Mouse (Mus musculus) midbrain, embryonic 14.5 days (tissue): ENCODE results near the gene Rab5c. TPM values are rescaled to one million over a fixed set of nuclear protein-coding genes. Genes with fewer than 3 reads are reported as not detected.

Source experiments
- ATAC-seq: fragments of 200-750 bp; cut with Nextera tagmentation; 2 replicates; pipeline ENCODE4 v1.8.0; 2017; ENCODE audit warnings: moderate number of reproducible peaks, moderate library complexity; ENCODE audit not compliant: low FRiP score, low TSS enrichment
- DNase-seq: peaks from one replicate; pipeline ENCODE4 v3.0.0-alpha.2; 2015
- H3K27ac ChIP-seq: fragments of 300-500 bp; sonication (generic); replicated peaks from 2 replicates; pipeline ENCODE4 v1.5.1; 2014; ENCODE audit warnings: mild to moderate bottlenecking, low read depth, low read length, moderate library complexity
- H3K27me3 ChIP-seq: fragments of 300-500 bp; sonication (generic); 2 replicates; pipeline ENCODE4 v1.6.1; 2014; ENCODE audit warnings: low read length, control low read depth, mixed read lengths; ENCODE audit not compliant: control insufficient read depth, insufficient read depth
- H3K36me3 ChIP-seq: fragments of 300-500 bp; sonication (generic); 2 replicates; pipeline ENCODE4 v1.6.1; 2014; ENCODE audit warnings: low read length, control low read depth; ENCODE audit not compliant: control insufficient read depth, insufficient read depth
- H3K4me1 ChIP-seq: fragments of 300-500 bp; sonication (generic); 2 replicates; pipeline ENCODE4 v1.6.1; 2014; ENCODE audit warnings: mild to moderate bottlenecking, antibody characterized with exemption, low read length, control low read depth; ENCODE audit not compliant: control insufficient read depth, insufficient read depth
- H3K4me2 ChIP-seq: fragments of 300-500 bp; sonication (generic); 2 replicates; pipeline ENCODE4 v1.6.1; 2014; ENCODE audit warnings: mild to moderate bottlenecking, low read length, moderate library complexity
- H3K4me3 ChIP-seq: fragments of 300-500 bp; sonication (generic); replicated peaks from 2 replicates; pipeline ENCODE4 v1.5.1; 2014; ENCODE audit warnings: low read depth, low read length
- H3K9ac ChIP-seq: fragments of 300-500 bp; sonication (generic); replicated peaks from 2 replicates; pipeline ENCODE4 v1.6.1; 2014; ENCODE audit warnings: mild to moderate bottlenecking, low read length, moderate library complexity
- H3K9me3 ChIP-seq: fragments of 300-500 bp; sonication (generic); 2 replicates; pipeline ENCODE4 v1.6.1; 2016; ENCODE audit warnings: low read length, control low read depth, mixed read lengths; ENCODE audit not compliant: control insufficient read depth
- WGBS: fragments of 180-500 bp; shearing (Covaris S2); extraction: QIAGEN DNeasy Blood & Tissue Kit; methylation state at CpG from one replicate; pipeline ENCODE4 v1.1.7; 2014; 5-methylcytosine and 5-hydroxymethylcytosine counted together
- polyA plus RNA-seq: library from polyadenylated mRNA; unstranded; fragments of >200 nt; fragmentation: Nextera tagmentation; extraction: Ambion mirVana; gene quantifications from 2 replicates; pipeline ENCODE4 v1.2.1, GENCODE M21; 2014

Gene Rab5c
- polyA plus RNA-seq, 1 experiment from 2014 or later = 86.8 TPM

DNA sequence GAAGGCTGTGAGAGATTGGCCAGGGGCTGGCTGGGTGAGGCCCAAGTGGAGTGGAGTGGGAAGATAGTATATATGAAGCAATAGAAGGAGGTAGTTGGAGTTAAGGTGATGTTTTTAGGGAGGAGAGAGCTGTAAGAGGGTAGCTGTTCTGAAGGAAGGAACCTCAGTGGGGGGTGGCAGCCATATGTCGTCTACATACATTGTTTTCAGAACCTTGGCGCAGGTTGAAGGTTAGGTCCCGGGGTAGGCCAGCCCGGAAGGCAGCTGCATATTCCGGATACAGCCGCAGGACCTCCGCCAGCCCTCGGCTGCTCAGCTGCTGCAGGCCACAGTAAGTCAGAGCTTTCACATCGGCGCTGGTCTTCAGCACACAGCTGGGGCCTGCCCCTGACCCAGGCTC is 8.5 kb upstream of the Rab5c start:
- Histone ChIP-seq H3K9me3 (no peaks in the 10 kb centered on the region), H3K27ac (no peak overlapping the region), H3K36me3 (peaks cover 47% of the 10 kb centered on the region), H3K9ac (no peak overlapping the region), H3K4me1 (no peaks in the 10 kb centered on the region), H3K4me2 (no peak overlapping the region), H3K4me3 (no peak overlapping the region), H3K27me3 (no peaks in the 10 kb centered on the region)
- ATAC-seq (no peak), DNase-seq (no peak)
- WGBS = 89% methylated on average over 10 of the region's 10 CpGs

DNA sequence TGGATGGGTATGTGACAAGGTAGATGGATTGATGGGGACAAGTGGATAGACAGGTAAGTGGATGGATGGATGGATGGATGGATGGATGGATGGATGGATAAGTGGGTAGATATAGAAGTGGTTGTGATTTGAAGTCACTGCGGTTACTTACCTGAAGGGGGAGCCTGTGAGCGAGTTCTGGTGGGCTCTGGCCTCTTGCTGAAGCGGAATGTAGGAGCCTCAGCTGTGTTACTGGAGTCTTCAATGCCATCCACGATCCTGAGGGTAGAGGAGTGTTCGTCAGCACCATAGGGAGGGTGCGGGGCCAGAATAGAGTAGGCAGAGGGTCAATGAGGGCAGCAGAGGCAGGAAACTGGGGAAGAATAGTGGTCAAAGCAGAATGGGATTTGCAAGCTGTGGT is 7.1 kb upstream of the Rab5c start:
- Histone ChIP-seq H3K4me2 (no peak overlapping the region), H3K27me3 (no peaks in the 10 kb centered on the region), H3K27ac (no peak overlapping the region), H3K4me3 (no peak overlapping the region), H3K9ac (no peak overlapping the region), H3K4me1 (no peaks in the 10 kb centered on the region), H3K36me3 (peaks cover 41% of the 10 kb centered on the region), H3K9me3 (no peaks in the 10 kb centered on the region)
- DNase-seq = peak; percentile 83
- WGBS = 14% methylated on average over 6 of the region's 6 CpGs
- ATAC-seq = 0 out of 2 replicates have a peak, but pooled peaks have one; percentile 11

DNA sequence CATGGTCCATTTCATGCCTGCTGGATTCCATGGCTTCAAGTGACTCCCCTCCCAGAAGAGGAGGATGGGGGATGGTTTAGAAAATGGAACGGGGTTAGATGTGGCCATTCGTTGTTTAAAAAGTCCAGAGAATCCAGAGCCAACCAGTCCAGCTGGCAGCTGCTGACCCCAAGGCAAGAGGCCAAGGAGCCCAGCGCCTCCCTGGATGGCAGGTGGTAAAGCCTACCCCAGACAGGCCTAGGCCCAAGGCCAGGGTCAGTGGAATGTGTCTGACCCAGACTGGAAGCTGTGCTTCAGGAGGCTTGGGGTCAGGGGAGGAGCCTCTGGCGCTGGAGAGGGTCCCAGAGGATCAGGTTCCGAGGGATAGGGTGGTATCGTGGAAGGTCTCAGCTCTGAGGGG is 3.3 kb upstream of the Rab5c start:
- no peak for ATAC-seq
- no peak for DNase-seq

DNA sequence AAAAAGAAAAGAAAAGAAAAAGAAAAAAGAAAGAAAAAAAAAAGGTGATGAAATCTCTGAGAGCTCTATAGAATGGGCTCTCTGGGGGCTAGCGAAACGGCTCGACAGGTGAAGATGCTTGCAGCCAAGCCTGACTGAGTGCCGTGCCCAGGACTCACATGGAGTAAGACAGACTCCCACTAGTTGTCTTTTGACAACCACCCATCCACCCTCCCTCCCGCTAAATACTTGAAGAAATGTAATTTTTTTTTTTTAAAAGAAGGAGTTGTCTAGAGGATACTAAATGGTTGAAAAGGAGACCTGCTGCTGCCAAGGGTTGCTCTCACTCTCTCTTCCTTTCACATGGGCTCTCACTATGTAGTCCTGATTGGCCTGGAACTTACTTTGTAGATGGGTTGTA is 734 bp upstream of the Rab5c start:
- Histone ChIP-seq H3K27me3 (no peaks in the 10 kb centered on the region), H3K9ac (peak overlapping the region; percentile 64), H3K4me3 (peak overlapping the region; percentile 98), H3K4me1 (peaks cover 19% of the 10 kb centered on the region), H3K36me3 (peaks cover 13% of the 10 kb centered on the region), H3K4me2 (peak overlapping the region; percentile 69), H3K27ac (peak overlapping the region; percentile 85), H3K9me3 (no peaks in the 10 kb centered on the region)
- 16% methylated on average over 5 of the region's 5 CpGs for WGBS
- ATAC-seq = no peak
- DNase-seq = no peak

More for the DNA sequence above, 3.3 kb upstream of the Rab5c start:
- Histone ChIP-seq H3K4me1 (peaks cover 14% of the 10 kb centered on the region), H3K27me3 (no peaks in the 10 kb centered on the region), H3K9ac (no peak overlapping the region), H3K9me3 (no peaks in the 10 kb centered on the region), H3K36me3 (peaks cover 22% of the 10 kb centered on the region), H3K4me3 (no peak overlapping the region), H3K4me2 (no peak overlapping the region), H3K27ac (no peak overlapping the region)
- 71% methylated on average over 6 of the region's 6 CpGs for WGBS

DNA sequence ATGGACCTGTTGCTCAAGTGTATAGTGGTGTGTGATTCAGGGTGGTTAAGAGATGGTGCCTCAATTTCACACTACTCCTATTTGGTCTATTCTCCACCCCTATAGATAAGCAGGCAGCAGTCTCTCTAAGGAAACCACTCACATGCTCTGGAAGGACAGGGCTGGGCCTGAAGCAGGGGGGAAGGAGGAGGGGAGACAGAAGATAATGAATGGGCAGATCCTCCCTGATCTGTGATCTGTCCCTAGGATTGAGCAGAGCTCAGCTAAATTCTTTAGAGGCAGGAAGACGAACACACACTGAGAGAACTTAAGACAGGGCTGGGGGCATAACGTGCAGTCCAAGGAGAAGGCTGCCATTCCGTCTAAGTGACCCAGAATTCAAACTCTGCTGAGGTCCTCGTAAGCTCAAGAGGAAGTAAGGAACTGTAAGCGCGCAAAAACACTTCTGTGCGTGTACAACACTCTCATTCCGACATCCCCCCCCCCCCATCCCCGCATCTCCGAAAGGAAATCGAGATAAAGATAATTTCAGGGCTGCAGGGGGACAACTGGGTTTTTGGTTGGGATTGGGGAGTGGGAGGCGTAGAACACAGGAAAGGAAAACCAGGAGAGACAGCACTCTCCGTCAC is 796 bp downstream of the Rab5c start:
- no peak for ATAC-seq
- Histone ChIP-seq H3K4me2 (peak overlapping the region; percentile 87), H3K9me3 (no peaks in the 10 kb centered on the region), H3K27me3 (no peaks in the 10 kb centered on the region), H3K27ac (no peak overlapping the region), H3K36me3 (peaks cover 13% of the 10 kb centered on the region), H3K4me1 (peaks cover 19% of the 10 kb centered on the region), H3K4me3 (peak overlapping the region; percentile 98), H3K9ac (peak overlapping the region; percentile 91)
- DNase-seq = no peak
- 2% methylated on average over 13 of the region's 13 CpGs for WGBS

DNA sequence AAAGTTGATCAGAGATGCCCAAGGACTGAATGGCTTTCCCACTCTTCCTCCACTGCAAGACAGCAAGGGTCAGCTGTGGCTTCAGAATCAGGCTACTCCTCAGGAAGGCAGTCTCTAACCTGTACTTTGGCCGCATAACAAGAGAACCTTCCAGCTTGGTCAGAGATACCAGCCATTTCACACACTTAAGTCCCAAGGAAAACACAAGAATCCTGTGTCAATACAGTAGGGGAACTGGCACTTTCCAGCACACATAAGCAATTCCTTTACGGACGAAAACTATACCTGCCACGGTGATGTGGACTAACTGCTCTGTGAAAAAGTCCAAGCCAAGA is 1.3 kb downstream of the Rab5c start:
- Histone ChIP-seq H3K27me3 (no peaks in the 10 kb centered on the region), H3K9ac (peak overlapping the region; percentile 91; the same call in 1 of the 2 replicates), H3K9me3 (no peaks in the 10 kb centered on the region), H3K4me2 (peak overlapping the region; percentile 87), H3K36me3 (peaks cover 14% of the 10 kb centered on the region), H3K27ac (no peak overlapping the region), H3K4me3 (peak overlapping the region; percentile 98; the same call in 1 of the 2 replicates), H3K4me1 (peaks cover 19% of the 10 kb centered on the region)
- DNase-seq = no peak
- 81% methylated on average over 4 of the region's 4 CpGs for WGBS
- no peak for ATAC-seq

DNA sequence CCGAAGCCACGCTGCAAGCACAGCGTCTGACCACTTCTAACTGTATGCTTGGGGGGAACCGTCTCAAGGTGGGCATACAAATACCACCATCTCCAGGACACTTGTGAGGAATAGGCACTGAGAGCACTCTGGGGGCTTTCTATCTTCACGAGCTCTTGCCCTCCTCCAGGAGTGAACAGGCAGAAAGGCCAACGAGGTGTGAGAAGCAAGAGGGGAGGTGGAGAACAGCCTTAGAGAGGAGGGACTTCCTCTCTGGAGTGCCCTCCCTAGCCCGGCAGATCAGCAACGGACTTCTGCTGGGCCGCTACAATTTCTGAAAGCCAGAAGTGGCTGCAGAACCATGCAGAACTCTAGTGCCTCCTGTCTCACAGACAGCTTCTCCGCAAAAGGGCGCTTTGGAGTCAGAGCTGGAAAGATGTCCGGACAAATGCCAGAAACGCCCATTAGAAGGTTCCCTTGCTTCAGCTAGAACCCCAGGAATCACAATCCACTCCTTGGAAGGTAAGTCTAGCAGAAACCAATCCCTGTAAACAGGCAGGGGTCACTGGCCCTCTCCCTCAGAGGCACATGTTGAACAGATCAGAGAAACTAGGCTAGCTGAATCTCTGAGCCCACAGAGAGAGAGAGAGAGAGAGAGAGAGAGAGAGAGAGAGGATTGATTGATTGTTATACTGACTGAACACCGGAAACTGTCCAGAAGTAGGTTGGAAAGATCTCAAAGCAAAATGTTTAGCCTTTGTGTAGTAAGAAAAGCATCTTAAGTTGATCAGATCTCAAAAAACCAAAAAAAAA is 1.9 kb downstream of the Rab5c start:
- Histone ChIP-seq H3K27ac (no peak overlapping the region), H3K36me3 (peaks cover 10% of the 10 kb centered on the region; the same call in 1 of the 2 replicates), H3K27me3 (no peaks in the 10 kb centered on the region), H3K4me2 (peak overlapping the region; percentile 87), H3K9me3 (no peaks in the 10 kb centered on the region), H3K4me1 (peaks cover 19% of the 10 kb centered on the region), H3K4me3 (no peak overlapping the region), H3K9ac (no peak overlapping the region)
- no peak for ATAC-seq
- no peak for DNase-seq
- WGBS = 85% methylated on average over 14 of the region's 14 CpGs

DNA sequence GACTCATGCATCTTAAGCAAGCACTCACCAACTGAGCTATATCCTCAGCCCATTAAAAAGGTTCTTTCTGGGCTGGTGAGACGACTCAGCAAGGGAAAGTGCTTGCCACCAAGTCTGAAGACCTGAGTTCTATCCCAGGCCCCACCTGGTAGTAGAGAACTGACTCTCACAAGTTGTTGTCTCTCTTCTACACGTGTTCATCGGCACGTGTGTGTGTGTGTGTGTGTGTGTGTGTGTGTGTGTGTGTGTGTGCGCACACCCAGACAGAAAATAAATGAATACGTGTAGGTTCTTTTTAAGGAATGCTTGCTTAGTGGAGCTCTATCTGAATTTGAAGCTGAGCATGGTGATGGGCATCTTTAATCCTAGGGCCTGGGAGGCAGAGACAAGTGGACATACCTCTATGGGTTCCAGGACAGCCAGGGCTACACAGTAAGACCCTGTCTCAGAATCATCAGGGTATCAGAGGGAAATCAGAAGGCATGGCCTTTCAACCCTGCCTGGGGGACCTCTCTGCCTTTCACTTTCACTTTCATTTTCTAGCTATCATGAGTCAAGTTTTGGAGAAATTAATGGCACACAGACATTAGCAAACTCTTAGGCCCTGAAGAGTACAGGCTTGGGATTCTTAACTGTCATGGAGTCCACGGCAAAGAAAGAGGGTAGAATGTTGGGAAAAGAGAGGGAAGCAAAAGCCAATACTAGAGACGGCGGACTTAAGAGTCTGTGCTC is 2.7 kb downstream of the Rab5c start:
- peaks cover 10% of the 10 kb centered on the region; the same call in 1 of the 2 replicates for H3K36me3 ChIP-seq
- H3K9me3 ChIP-seq = no peaks in the 10 kb centered on the region
- no peak overlapping the region for H3K4me3 ChIP-seq
- H3K27me3 ChIP-seq = no peaks in the 10 kb centered on the region
- no peak overlapping the region for H3K27ac ChIP-seq
- no peak for DNase-seq
- H3K4me1 ChIP-seq = peaks cover 19% of the 10 kb centered on the region
- WGBS = 93% methylated on average over 9 of the region's 9 CpGs
- H3K9ac ChIP-seq = no peak overlapping the region
- ATAC-seq = no peak
- no peak overlapping the region for H3K4me2 ChIP-seq
